Mouse (Mus musculus) liver, embryonic 13.5 days (tissue): ENCODE data around the gene Hnrnpul2. TPM values are rescaled to one million over a fixed set of nuclear protein-coding genes. Genes with fewer than 3 reads are reported as not detected.
"Not testable (repeated sequence)": the region's sequence is repeated elsewhere in the genome, so short reads cannot be mapped to it uniquely, and the experiment has no call there.

Experiments used
- ATAC-seq: fragments of 200-750 bp; cut with Nextera tagmentation; 2 replicates; pipeline ENCODE4 v1.8.0; 2017; ENCODE audit warnings: low read depth, mild to moderate bottlenecking, moderate number of reproducible peaks, moderate library complexity
- DNase-seq: peaks from one replicate; pipeline ENCODE4 v3.0.0; 2022
- H3K27ac ChIP-seq: fragments of 300-500 bp; sonication (generic); 2 replicates; pipeline ENCODE4 v1.5.1; 2015; ENCODE audit warnings: moderate library complexity, mild to moderate bottlenecking, inconsistent platforms
- H3K27me3 ChIP-seq: fragments of 300-500 bp; sonication (generic); 2 replicates; pipeline ENCODE4 v1.6.1; 2015; ENCODE audit warnings: mild to moderate bottlenecking, inconsistent platforms
- H3K36me3 ChIP-seq: fragments of 300-500 bp; sonication (generic); 2 replicates; pipeline ENCODE4 v1.6.1; 2015; ENCODE audit warnings: mild to moderate bottlenecking, inconsistent platforms
- H3K4me1 ChIP-seq: fragments of 300-500 bp; sonication (generic); replicated peaks from 2 replicates; pipeline ENCODE4 v1.6.1; 2015; ENCODE audit warnings: inconsistent platforms
- H3K4me2 ChIP-seq: fragments of 300-500 bp; sonication (generic); 2 replicates; pipeline ENCODE4 v1.6.1; 2015; ENCODE audit warnings: inconsistent platforms, mild to moderate bottlenecking, moderate library complexity
- H3K4me3 ChIP-seq: fragments of 300-500 bp; sonication (generic); replicated peaks from 2 replicates; pipeline ENCODE4 v1.5.1; 2015; ENCODE audit warnings: mild to moderate bottlenecking, inconsistent platforms
- H3K9ac ChIP-seq: fragments of 300-500 bp; sonication (generic); 2 replicates; pipeline ENCODE4 v1.6.1; 2015; ENCODE audit warnings: mild to moderate bottlenecking, inconsistent platforms
- H3K9me3 ChIP-seq: fragments of 300-500 bp; sonication (generic); replicated peaks from 2 replicates; pipeline ENCODE4 v1.6.1; 2016; ENCODE audit warnings: inconsistent platforms
- WGBS: fragments of 180-500 bp; shearing (Covaris S2); methylation state at CpG from one replicate; pipeline ENCODE4 v1.1.7; 2015; ENCODE audit not compliant: insufficient replicate concordance; 5-methylcytosine and 5-hydroxymethylcytosine counted together
- polyA plus RNA-seq: library from polyadenylated mRNA; unstranded; fragments of >200 nt; fragmentation: Nextera tagmentation; extraction: Ambion mirVana; gene quantifications from 2 replicates; pipeline ENCODE4 v1.2.1, GENCODE M21; 2015

The Hnrnpul2 gene
- polyA plus RNA-seq, 1 experiment from 2014 or later, result 2.8 TPM

GRCm38 (mm10) chr19:8859018-8859417 lies 39.2 kb downstream of the Hnrnpul2 start:
- Histone ChIP-seq H3K9ac (no peak overlapping the region), H3K4me1 (no peaks in the 10 kb centered on the region), H3K27ac (no peak overlapping the region), H3K4me2 (no peak overlapping the region), H3K9me3 (no peaks in the 10 kb centered on the region), H3K36me3 (no peaks in the 10 kb centered on the region), H3K27me3 (no peaks in the 10 kb centered on the region), H3K4me3 (no peak overlapping the region)
- DNase-seq (peak; percentile 28), ATAC-seq (peak; percentile 45; the same call in 1 of the 2 replicates)
- 18% methylated on average over 1 of the region's 1 CpGs for WGBS

GRCm38 (mm10) chr19:8864265-8864664 lies 44.5 kb downstream of the Hnrnpul2 start:
- Histone ChIP-seq H3K27ac (no peak overlapping the region), H3K36me3 (no peaks in the 10 kb centered on the region), H3K9me3 (no peaks in the 10 kb centered on the region), H3K4me1 (0 out of 2 replicates have a peak, but pooled peaks cover 8% of the 10 kb centered on the region), H3K27me3 (no peaks in the 10 kb centered on the region), H3K4me3 (no peak overlapping the region), H3K9ac (no peak overlapping the region), H3K4me2 (no peak overlapping the region)
- 73% methylated on average over 6 of the region's 6 CpGs for WGBS
- DNase-seq (no peak), ATAC-seq (no peak)

- Histone ChIP-seq H3K9ac (peak overlapping the region; percentile 98), H3K27ac (peak overlapping the region; percentile 92), H3K4me2 (peak overlapping the region; percentile 85), H3K4me3 (peak overlapping the region; percentile 99), H3K36me3 (peaks cover 25% of the 10 kb centered on the region), H3K4me1 (peaks cover 49% of the 10 kb centered on the region)
- H3K27me3 ChIP-seq, H3K9me3 ChIP-seq, ATAC-seq, DNase-seq: not testable (repeated sequence)
- WGBS, result 62% methylated on average over 3 of the region's 3 CpGs
Observed at GRCm38 (mm10) chr19:8870381-8870780, 50.6 kb downstream of the Hnrnpul2 start.

GRCm38 (mm10) chr19:8870838-8871237 lies 51.0 kb downstream of the Hnrnpul2 start:
- Histone ChIP-seq H3K27me3 (no peaks in the 10 kb centered on the region), H3K4me3 (peak overlapping the region; percentile 99), H3K4me2 (peak overlapping the region; percentile 85), H3K4me1 (peaks cover 49% of the 10 kb centered on the region), H3K9ac (peak overlapping the region; percentile 98), H3K9me3 (no peaks in the 10 kb centered on the region), H3K27ac (peak overlapping the region; percentile 92), H3K36me3 (peaks cover 29% of the 10 kb centered on the region)
- WGBS, result 21% methylated on average over 9 of the region's 9 CpGs
- ATAC-seq (no peak; the same call in none of the 2 replicates), DNase-seq (no peak)

- Histone ChIP-seq H3K27ac (peak within 1 kb of the TSS; percentile 92), H3K36me3 (peaks cover 36% of the 10 kb centered on the region), H3K4me2 (peak within 1 kb of the TSS; percentile 85), H3K9me3 (no peaks in the 10 kb centered on the region), H3K9ac (peak within 1 kb of the TSS; percentile 98), H3K4me1 (peaks cover 49% of the 10 kb centered on the region), H3K4me3 (peak within 1 kb of the TSS; percentile 99), H3K27me3 (no peaks in the 10 kb centered on the region)
- ATAC-seq (peak; percentile 95), DNase-seq (peak; percentile 97)
- WGBS, result under 1% methylated on average over 59 of the region's 59 CpGs
Observed at GRCm38 (mm10) chr19:8871267-8872186, 51.7 kb downstream of the Hnrnpul2 start, which contains the start of gene Ubxn1. Gene Ubxn1, plus strand, starts transcription at chr19:8871496.

GRCm38 (mm10) chr19:8872266-8872840 lies 52.5 kb downstream of the Hnrnpul2 start:
- Histone ChIP-seq H3K27ac (peak overlapping the region; percentile 92), H3K4me1 (peaks cover 49% of the 10 kb centered on the region), H3K36me3 (peaks cover 42% of the 10 kb centered on the region), H3K4me2 (peak overlapping the region; percentile 85), H3K9ac (peak overlapping the region; percentile 98), H3K27me3 (no peaks in the 10 kb centered on the region), H3K9me3 (no peaks in the 10 kb centered on the region), H3K4me3 (peak overlapping the region; percentile 99)
- ATAC-seq (no peak), DNase-seq (no peak)
- WGBS, result 62% methylated on average over 10 of the region's 10 CpGs

- H3K4me2 ChIP-seq, result no peak overlapping the region
- H3K27me3 ChIP-seq, result no peaks in the 10 kb centered on the region
- H3K4me3 ChIP-seq, result no peak overlapping the region
- 86% methylated on average over 7 of the region's 7 CpGs for WGBS
- ATAC-seq (no peak), DNase-seq (no peak)
- H3K4me1 ChIP-seq, result peaks cover 48% of the 10 kb centered on the region
- H3K27ac ChIP-seq, result 0 out of 2 replicates have a peak overlapping the region, but pooled peaks have one; percentile 1
- H3K36me3 ChIP-seq, result peaks cover 44% of the 10 kb centered on the region
- H3K9me3 ChIP-seq, result no peaks in the 10 kb centered on the region
- no peak overlapping the region; the same call in 1 of the 2 replicates for H3K9ac ChIP-seq
Observed at GRCm38 (mm10) chr19:8875031-8875430, 55.2 kb downstream of the Hnrnpul2 start.

GRCm38 (mm10) chr19:8880311-8881033 lies 60.7 kb downstream of the Hnrnpul2 start, which contains the start of gene Uqcc3:
Gene Uqcc3, minus strand, starts transcription at chr19:8880923.
- H3K4me2 ChIP-seq, result peak within 1 kb of the TSS; percentile 89
- H3K4me1 ChIP-seq, result peaks cover 18% of the 10 kb centered on the region
- no peaks in the 10 kb centered on the region for H3K27me3 ChIP-seq
- H3K27ac ChIP-seq, result peak within 1 kb of the TSS; percentile 84
- H3K9me3 ChIP-seq, result no peaks in the 10 kb centered on the region
- peak within 1 kb of the TSS; percentile 91 for H3K4me3 ChIP-seq
- DNase-seq (peak; percentile 83), ATAC-seq (peak; percentile 97)
- peaks cover 19% of the 10 kb centered on the region for H3K36me3 ChIP-seq
- peak within 1 kb of the TSS; percentile 90 for H3K9ac ChIP-seq
- WGBS, result under 1% methylated on average over 42 of the region's 42 CpGs

- DNase-seq (no peak), ATAC-seq (no peak; the same call in 1 of the 2 replicates)
- Histone ChIP-seq H3K27me3 (no peaks in the 10 kb centered on the region), H3K9ac (peak overlapping the region; percentile 90), H3K9me3 (no peaks in the 10 kb centered on the region), H3K4me3 (peak overlapping the region; percentile 91), H3K36me3 (peaks cover 13% of the 10 kb centered on the region), H3K27ac (no peak overlapping the region), H3K4me1 (peaks cover 18% of the 10 kb centered on the region), H3K4me2 (peak overlapping the region; percentile 89)
- WGBS, result 11% methylated on average over 3 of the region's 3 CpGs
Observed at GRCm38 (mm10) chr19:8881034-8881392, 61.2 kb downstream of the Hnrnpul2 start.

GRCm38 (mm10) chr19:8883616-8884015 lies 63.8 kb downstream of the Hnrnpul2 start, which contains the start of the genes Lbhd1 and Gm49403:
Gene Lbhd1, plus strand, starts transcription at chr19:8883732.
Gene Gm49403, plus strand, starts transcription at chr19:8883930.
- H3K4me3 ChIP-seq, result no peak within 1 kb of the TSS
- no peaks in the 10 kb centered on the region for H3K27me3 ChIP-seq
- H3K9ac ChIP-seq, result no peak within 1 kb of the TSS
- no peaks in the 10 kb centered on the region for H3K36me3 ChIP-seq
- no peaks in the 10 kb centered on the region for H3K9me3 ChIP-seq
- DNase-seq, result no peak
- H3K4me2 ChIP-seq, result no peak within 1 kb of the TSS
- ATAC-seq, result no peak
- H3K4me1 ChIP-seq, result peaks cover 35% of the 10 kb centered on the region
- H3K27ac ChIP-seq, result no peak within 1 kb of the TSS
- 69% methylated on average over 3 of the region's 3 CpGs for WGBS
